Mouse (Mus musculus) liver, postnatal 0 days (tissue): ENCODE data around the gene L3mbtl4. TPM values are rescaled to one million over a fixed set of nuclear protein-coding genes. Genes with fewer than 3 reads are reported as not detected.
A peak's percentile ranks its signal among the peaks of the same experiment; 100 is the strongest.

ENCODE experiments used
- ATAC-seq: fragments of 200-750 bp; cut with Nextera tagmentation; 2 replicates; pipeline ENCODE4 v1.8.0; 2017; ENCODE audit warnings: mild to moderate bottlenecking, moderate library complexity
- DNase-seq: peaks from one replicate; pipeline ENCODE4 v3.0.0-alpha.2; 2016
- H3K27ac ChIP-seq: fragments of 300-500 bp; sonication (generic); 2 replicates; pipeline ENCODE4 v1.5.1; 2014; ENCODE audit warnings: antibody characterized with exemption, moderate library complexity, mild to moderate bottlenecking, low read depth
- H3K27me3 ChIP-seq: fragments of 300-500 bp; sonication (generic); 2 replicates; pipeline ENCODE4 v1.6.1; 2014; ENCODE audit warnings: low read length, control low read depth, mixed read lengths; ENCODE audit not compliant: insufficient read depth
- H3K36me3 ChIP-seq: fragments of 300-500 bp; sonication (generic); replicated peaks from 2 replicates; pipeline ENCODE4 v1.6.1; 2014; ENCODE audit warnings: mild to moderate bottlenecking, control low read depth, low read length, moderate library complexity, mixed read lengths; ENCODE audit not compliant: insufficient read depth
- H3K4me1 ChIP-seq: fragments of 300-500 bp; sonication (generic); 2 replicates; pipeline ENCODE4 v1.6.1; 2014; ENCODE audit warnings: antibody characterized with exemption, mild to moderate bottlenecking, control low read depth; ENCODE audit not compliant: insufficient read depth
- H3K4me2 ChIP-seq: fragments of 300-500 bp; sonication (generic); 2 replicates; pipeline ENCODE4 v1.6.1; 2014; ENCODE audit warnings: low read depth, mild to moderate bottlenecking, low read length, moderate library complexity, mixed read lengths
- H3K4me3 ChIP-seq: fragments of 300-500 bp; sonication (generic); 2 replicates; pipeline ENCODE4 v1.5.1; 2014; ENCODE audit warnings: low read depth, low read length
- H3K9ac ChIP-seq: fragments of 300-500 bp; sonication (generic); replicated peaks from 2 replicates; pipeline ENCODE4 v1.6.1; 2014; ENCODE audit warnings: mild to moderate bottlenecking, moderate library complexity
- H3K9me3 ChIP-seq: fragments of 300-500 bp; sonication (generic); 2 replicates; pipeline ENCODE4 v1.6.1; 2016; ENCODE audit warnings: mild to moderate bottlenecking, control low read depth, low read length, mixed read lengths
- CTCF ChIP-seq: sonication (generic); IDR thresholded peaks from 2 replicates; pipeline ENCODE4 v1.5.1; 2016; ENCODE audit warnings: antibody characterized with exemption, low read depth
- EP300 ChIP-seq: IDR thresholded peaks from 2 replicates; pipeline ENCODE4 v1.6.1; 2016; ENCODE audit warnings: antibody characterized with exemption, low read depth, mild to moderate bottlenecking
- WGBS: fragments of 180-500 bp; shearing (Covaris S2); extraction: QIAGEN DNeasy Blood & Tissue Kit; methylation state at CpG from one replicate; pipeline ENCODE4 v1.1.7; 2014; ENCODE audit not compliant: insufficient replicate concordance; 5-methylcytosine and 5-hydroxymethylcytosine counted together
- polyA plus RNA-seq: library from polyadenylated mRNA; unstranded; fragments of >200 nt; fragmentation: Nextera tagmentation; extraction: Ambion mirVana; gene quantifications from 2 replicates; pipeline ENCODE4 v1.2.1, GENCODE M21; 2015

Gene L3mbtl4
- polyA plus RNA-seq, 1 experiment from 2014 or later = not detected

GRCm38 (mm10) chr17:68273954-68274353 is 357 bp downstream of the L3mbtl4 start:
- DNase-seq (no peak), ATAC-seq (no peak)
- Histone ChIP-seq H3K27me3 (peaks cover 10% of the 10 kb centered on the region), H3K36me3 (no peaks in the 10 kb centered on the region), H3K9me3 (no peaks in the 10 kb centered on the region), H3K4me3 (peak overlapping the region; percentile 30), H3K9ac (no peak overlapping the region), H3K4me2 (peak overlapping the region; percentile 65), H3K27ac (no peak overlapping the region), H3K4me1 (peaks cover 5% of the 10 kb centered on the region; the same call in 1 of the 2 replicates)
- TF ChIP-seq EP300 = no peak
- WGBS = 24% methylated on average over 8 of the region's 14 CpGs

- WGBS = 54% methylated on average over 2 of the region's 2 CpGs
- H3K27ac ChIP-seq = no peak overlapping the region
- no peaks in the 10 kb centered on the region for H3K36me3 ChIP-seq
- DNase-seq (no peak), ATAC-seq (no peak)
- peaks cover 10% of the 10 kb centered on the region for H3K27me3 ChIP-seq
- no peak overlapping the region for H3K4me3 ChIP-seq
- no peaks in the 10 kb centered on the region for H3K9me3 ChIP-seq
- H3K9ac ChIP-seq = no peak overlapping the region
- peaks cover 5% of the 10 kb centered on the region; the same call in 1 of the 2 replicates for H3K4me1 ChIP-seq
- H3K4me2 ChIP-seq = no peak overlapping the region
- no peak for TF ChIP-seq EP300
- no peak for TF ChIP-seq CTCF
Observed at GRCm38 (mm10) chr17:68275138-68275537, 1.5 kb downstream of the L3mbtl4 start.

GRCm38 (mm10) chr17:68280915-68281314 is 7.3 kb downstream of the L3mbtl4 start:
- ATAC-seq (no peak), DNase-seq (no peak)
- Histone ChIP-seq H3K4me3 (no peak overlapping the region), H3K4me2 (no peak overlapping the region), H3K27ac (no peak overlapping the region), H3K9ac (no peak overlapping the region), H3K36me3 (no peaks in the 10 kb centered on the region), H3K27me3 (no peaks in the 10 kb centered on the region), H3K9me3 (no peaks in the 10 kb centered on the region), H3K4me1 (no peaks in the 10 kb centered on the region)
- WGBS = 76% methylated on average over 2 of the region's 2 CpGs
- TF ChIP-seq EP300 (no peak), CTCF (no peak)

GRCm38 (mm10) chr17:68285119-68285782 is 11.7 kb downstream of the L3mbtl4 start:
- no peak overlapping the region for H3K4me3 ChIP-seq
- 46% methylated on average over 8 of the region's 8 CpGs for WGBS
- DNase-seq = no peak

GRCm38 (mm10) chr17:68288094-68288493 is 14.5 kb downstream of the L3mbtl4 start:
- H3K27me3 ChIP-seq = no peaks in the 10 kb centered on the region
- H3K4me3 ChIP-seq = no peak overlapping the region
- H3K27ac ChIP-seq = peak overlapping the region; percentile 49; the same call in 1 of the 2 replicates
- 0 out of 2 replicates have a peak, but pooled peaks cover 2% of the 10 kb centered on the region for H3K4me1 ChIP-seq
- WGBS = 67% methylated on average over 4 of the region's 4 CpGs
- peak; percentile 82 for ATAC-seq
- DNase-seq = peak; percentile 23
- no peak overlapping the region for H3K9ac ChIP-seq
- H3K36me3 ChIP-seq = no peaks in the 10 kb centered on the region
- H3K4me2 ChIP-seq = no peak overlapping the region
- TF ChIP-seq EP300 (no peak), CTCF (no peak)
- H3K9me3 ChIP-seq = no peaks in the 10 kb centered on the region

More at GRCm38 (mm10) chr17:68285119-68285782, 11.7 kb downstream of the L3mbtl4 start:
- TF ChIP-seq CTCF (no peak), EP300 (no peak)
- Histone ChIP-seq H3K36me3 (no peaks in the 10 kb centered on the region), H3K9ac (no peak overlapping the region), H3K4me1 (0 out of 2 replicates have a peak, but pooled peaks cover 2% of the 10 kb centered on the region), H3K27ac (no peak overlapping the region), H3K9me3 (no peaks in the 10 kb centered on the region), H3K27me3 (no peaks in the 10 kb centered on the region), H3K4me2 (no peak overlapping the region)
- ATAC-seq = no peak

- Histone ChIP-seq H3K9ac (no peak overlapping the region), H3K4me3 (no peak overlapping the region), H3K27me3 (no peaks in the 10 kb centered on the region), H3K4me1 (0 out of 2 replicates have a peak, but pooled peaks cover 2% of the 10 kb centered on the region), H3K9me3 (no peaks in the 10 kb centered on the region), H3K36me3 (no peaks in the 10 kb centered on the region), H3K4me2 (no peak overlapping the region), H3K27ac (peak overlapping the region; percentile 49; the same call in 1 of the 2 replicates)
- ATAC-seq (peak; percentile 69), DNase-seq (no peak)
- WGBS = 59% methylated on average over 8 of the region's 8 CpGs
- TF ChIP-seq EP300 (no peak), CTCF (no peak)
Observed at GRCm38 (mm10) chr17:68288699-68289098, 15.1 kb downstream of the L3mbtl4 start.
